Mouse (Mus musculus) embryonic stem cell, embryonic (primary cell): ENCODE results near the gene Best1.
"Not testable (repeated sequence)": the region's sequence is repeated elsewhere in the genome, so short reads cannot be mapped to it uniquely, and the experiment has no call there.

Experiments
- CTCF ChIA-PET, 4 experiments: fragments of 300-600 bp in 2 of 4; fragments of 350-600 bp in 2 of 4; sonication (Branson Sonifier 250); formaldehyde crosslinking; loops; one replicate each; lab custom pipeline; 2022; ENCODE audit warnings: inconsistent platforms in 2 of 4; lab: Charles Lee
- POLR2A ChIA-PET, 4 experiments: fragments of 300-600 bp in 2 of 4; fragments of 350-600 bp in 2 of 4; sonication (Branson Sonifier 250); formaldehyde crosslinking; loops; one replicate each; lab custom pipeline; 2022; ENCODE audit warnings: antibody characterized with exemption in 4 of 4, inconsistent platforms in 1 of 4; lab: Charles Lee

Best1 gene

DNA sequence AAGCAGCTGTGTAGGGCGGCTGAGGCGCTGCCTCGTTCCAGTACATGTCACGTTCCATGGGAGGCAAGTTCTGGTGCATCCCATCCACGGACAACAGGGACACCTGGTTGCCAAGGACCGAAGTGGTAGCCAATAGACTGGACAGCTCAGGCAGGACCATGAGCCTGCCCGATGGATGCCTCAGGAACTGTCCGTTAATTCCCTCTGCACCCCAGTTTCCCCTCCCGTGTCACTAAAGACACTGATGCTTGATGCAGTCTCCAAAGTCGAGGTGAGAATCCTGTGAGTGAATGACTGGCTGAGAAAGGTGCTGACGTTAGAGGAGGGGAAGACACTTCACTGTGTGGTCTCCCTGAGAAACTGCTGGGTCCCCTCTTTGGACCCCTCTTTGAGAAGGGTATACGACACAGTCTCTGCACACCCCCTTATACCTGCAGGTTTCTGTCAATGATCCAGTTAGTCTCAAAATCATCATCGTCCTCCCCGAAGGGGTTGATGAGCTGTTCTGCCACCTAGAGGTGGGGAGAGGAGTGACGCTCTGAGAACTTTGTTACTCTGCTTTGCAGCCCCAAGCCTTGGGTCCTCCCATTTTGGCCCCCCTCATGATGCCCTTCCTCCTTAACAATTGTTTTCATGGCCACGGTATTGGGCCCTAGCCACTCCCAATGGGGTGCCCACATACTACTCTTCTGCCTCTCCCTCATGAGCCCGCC lies 12.1 kb downstream of the Best1 start:
- ChIA-PET POLR2A (interaction anchor here in 3 of 4 experiments (0.6 to 1.3 kb wide), 11 partner anchors 10 to 213 kb away, joined by 3 to 10 read pairs (median 3); no protein-coding TSS in a partner anchor), CTCF (interaction anchor here (0.5 to 3.2 kb wide), 28 partner anchors 8 to 1190 kb away, joined by 3 to 41 read pairs (median 4); no protein-coding TSS in a partner anchor)

DNA sequence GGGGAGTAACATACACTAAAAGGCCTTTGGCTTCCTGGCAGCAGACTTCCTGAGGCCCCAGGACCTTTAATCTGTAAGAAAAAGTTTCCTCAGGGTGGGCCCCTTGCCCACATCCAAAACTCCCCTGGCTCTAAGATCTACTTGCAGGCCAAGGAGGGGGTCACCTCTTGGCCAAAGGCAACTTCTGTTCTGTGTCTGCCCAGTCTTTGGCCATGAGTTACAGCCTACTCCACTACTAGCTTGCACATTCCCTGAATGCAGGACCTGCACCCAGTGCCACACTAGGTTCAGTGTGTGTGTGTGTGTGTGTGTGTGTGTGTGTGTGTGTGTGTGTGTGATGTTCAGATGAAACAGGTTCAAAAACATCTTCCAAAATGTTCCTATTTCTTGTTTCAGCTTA lies 13.8 kb downstream of the Best1 start:
- ChIA-PET POLR2A (interaction anchor here in 3 of 4 experiments (0.5 to 1.2 kb wide), 5 partner anchors 17 to 72 kb away, joined by 3 to 6 read pairs (median 3); no protein-coding TSS in a partner anchor), CTCF (interaction anchor here in 2 of 4 experiments (0.6 to 1.2 kb wide), 3 partner anchors 14 to 71 kb away, joined by 3 to 6 read pairs (median 5); partner anchors contain the start of gene Rab3il1 (in 1 of the 2))

GRCm38 (mm10) chr19:9987192-9987591 lies 14.2 kb downstream of the Best1 start:
- CTCF ChIA-PET = interaction anchor here in 2 of 4 experiments (0.6 to 1.2 kb wide), 3 partner anchors 15 to 71 kb away, joined by 3 to 6 read pairs (median 5); partner anchors contain the start of gene Rab3il1 (in 1 of the 2)

GRCm38 (mm10) chr19:9985900-9986421 lies 15.5 kb downstream of the Best1 start:
- ChIA-PET POLR2A (interaction anchor here in 3 of 4 experiments (0.6 to 6.9 kb wide), 18 partner anchors 10 to 152 kb away, joined by 3 to 50 read pairs (median 4); partner anchors contain the start of gene Incenp (in 2 of the 3)), CTCF (no interaction called here)

More at GRCm38 (mm10) chr19:9987192-9987591, 14.2 kb downstream of the Best1 start:
- POLR2A ChIA-PET = interaction anchor here in 3 of 4 experiments (0.7 to 1.4 kb wide), 5 partner anchors 17 to 75 kb away, joined by 3 to 6 read pairs (median 3); no protein-coding TSS in a partner anchor

DNA sequence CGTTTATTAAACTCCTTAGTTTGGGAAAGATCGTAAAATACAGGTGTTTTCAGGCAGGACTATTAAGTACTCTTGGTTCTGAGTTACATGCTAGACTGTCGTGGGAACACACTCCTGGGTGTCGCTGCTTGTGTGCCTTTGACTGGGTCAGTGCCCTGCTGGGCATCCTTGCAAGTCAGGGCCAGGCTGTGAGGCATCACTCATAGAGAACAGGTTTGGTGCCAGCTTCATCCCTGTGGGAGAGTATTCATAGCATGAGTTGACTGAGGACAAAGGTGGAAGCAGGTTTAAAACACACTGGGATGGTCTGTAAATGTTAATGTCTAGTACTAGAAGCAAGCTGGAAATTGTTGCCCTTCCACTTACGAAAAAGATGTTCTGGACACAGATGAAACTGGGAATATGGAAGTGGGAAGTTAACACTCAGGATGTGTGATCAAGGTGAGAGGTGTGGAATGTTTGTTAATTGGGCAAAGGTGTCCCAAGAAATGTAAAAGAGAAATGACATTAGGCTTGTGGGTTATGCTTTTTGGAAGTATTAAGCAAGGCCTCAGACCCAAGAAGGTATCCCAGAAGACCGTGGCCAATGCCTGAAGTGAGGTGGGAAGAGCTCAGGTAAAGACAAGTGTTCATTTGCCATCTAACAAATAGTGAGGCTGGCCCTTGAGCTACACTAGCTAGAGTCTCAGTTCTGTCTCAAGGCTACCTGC lies 16.1 kb downstream of the Best1 start:
- POLR2A ChIA-PET = interaction anchor here in 2 of 4 experiments (0.8 to 6.9 kb wide), 18 partner anchors 7 to 153 kb away, joined by 3 to 95 read pairs (median 6); partner anchors contain the start of gene Incenp (in 2 of the 2)
- CTCF ChIA-PET = interaction anchor here in 1 of 4 experiments (1.2 kb wide), 1 partner anchor 8 kb away, joined by 4 read pairs; no protein-coding TSS in a partner anchor

- ChIA-PET CTCF (interaction anchor here in 2 of 4 experiments (1.0 to 1.2 kb wide), 2 partner anchors 9 to 68 kb away, joined by 3 to 4 read pairs; no protein-coding TSS in a partner anchor), POLR2A (interaction anchor here in 3 of 4 experiments (0.6 to 6.9 kb wide), 26 partner anchors 8 to 153 kb away, joined by 3 to 95 read pairs (median 5); partner anchors contain the start of gene Incenp (in 1 of the 3))
Observed at GRCm38 (mm10) chr19:9984111-9985055, 17.1 kb downstream of the Best1 start.

- ChIA-PET POLR2A (interaction anchor here (0.5 to 6.9 kb wide), 84 partner anchors 8 to 1279 kb away, joined by 3 to 95 read pairs (median 4); partner anchors contain the start of genes Fads1 (in 2 of the 4), Cpsf7 (in 1 of the 4), Eef1g (in 1 of the 4) and Fads3 (in 1 of the 4)), CTCF (interaction anchor here (0.9 to 2.6 kb wide), 12 partner anchors 8 to 258 kb away, joined by 3 to 30 read pairs (median 6); no protein-coding TSS in a partner anchor)
Observed at GRCm38 (mm10) chr19:9982852-9983542, 18.4 kb downstream of the Best1 start.

DNA sequence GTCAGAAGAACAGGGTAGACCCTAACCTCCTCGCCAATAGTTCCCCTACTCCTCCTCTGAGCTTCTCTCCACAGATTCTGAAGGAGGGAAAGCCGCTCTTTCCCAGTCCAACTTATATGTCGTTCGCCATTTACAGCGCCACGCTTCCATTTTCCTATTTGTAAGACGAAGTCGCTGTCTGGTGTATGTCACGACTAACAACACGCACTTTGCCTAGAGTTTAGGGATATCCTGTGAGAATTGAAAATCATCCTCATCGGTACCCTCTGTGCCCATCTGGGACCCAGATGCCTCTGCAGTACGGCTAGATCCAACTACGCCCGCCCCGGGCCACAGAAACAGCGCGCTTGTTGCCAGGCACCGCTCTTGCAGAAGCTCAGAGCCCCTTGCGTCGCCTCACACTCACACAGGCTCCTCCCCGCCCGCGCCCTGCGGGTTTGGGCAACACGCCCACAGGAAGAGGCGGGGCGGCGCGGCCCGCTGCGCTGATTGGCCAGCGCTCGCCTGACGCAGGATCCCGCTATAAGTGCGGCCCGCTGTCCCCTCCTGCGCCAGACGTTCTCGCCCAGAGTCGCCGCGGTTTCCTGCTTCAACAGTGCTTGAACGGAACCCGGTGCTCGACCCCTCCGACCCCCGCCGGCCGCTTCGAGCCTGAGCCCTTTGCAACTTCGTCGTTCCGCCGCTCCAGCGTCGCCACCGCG lies 19.1 kb downstream of the Best1 start:
- POLR2A ChIA-PET = interaction anchor here (0.5 to 6.9 kb wide), 103 partner anchors 9 to 1278 kb away, joined by 3 to 95 read pairs (median 4); partner anchors contain the start of genes Fads1 (in 3 of the 4), 1810009A15Rik (in 1 of the 4), Cpsf7 (in 1 of the 4) and Eef1g (in 1 of the 4)

DNA sequence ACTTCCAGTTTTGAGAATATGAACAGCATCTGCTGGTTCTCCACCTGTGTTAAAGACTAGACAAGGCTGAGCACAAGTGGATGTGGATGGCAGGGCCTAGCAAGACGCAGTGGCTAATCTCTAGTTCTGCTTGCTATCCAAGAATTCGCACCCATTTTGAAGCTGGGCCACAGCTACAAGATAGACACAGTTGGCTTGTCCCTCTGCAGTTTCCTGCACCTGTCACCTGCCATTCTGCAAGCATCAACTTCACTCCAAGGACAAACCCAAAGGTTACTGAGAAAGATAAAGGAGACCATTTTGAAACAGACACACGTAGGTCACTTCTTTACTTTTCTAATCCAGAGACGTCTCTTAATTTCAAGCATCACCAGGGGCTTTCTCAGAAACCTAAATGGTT lies 19.8 kb downstream of the Best1 start:
- CTCF ChIA-PET = interaction anchor here in 3 of 4 experiments (1.1 to 3.3 kb wide), 5 partner anchors 8 to 11 kb away, joined by 3 to 30 read pairs (median 13); no protein-coding TSS in a partner anchor
- POLR2A ChIA-PET = interaction anchor here in 3 of 4 experiments (0.5 to 6.9 kb wide), 31 partner anchors 9 to 1161 kb away, joined by 3 to 95 read pairs (median 5); partner anchors contain the start of genes 1810009A15Rik (in 1 of the 3), Fads1 (in 1 of the 3), Gm49416 (in 1 of the 3) and Incenp (in 1 of the 3)

More for the DNA sequence above, 19.1 kb downstream of the Best1 start:
- CTCF ChIA-PET = interaction anchor here (0.9 to 2.6 kb wide), 12 partner anchors 9 to 86 kb away, joined by 3 to 30 read pairs (median 6); no protein-coding TSS in a partner anchor

GRCm38 (mm10) chr19:9980258-9980657 lies 21.2 kb downstream of the Best1 start, which contains the start of gene Fth1:
Gene Fth1, plus strand, starts transcription at chr19:9980598.
- POLR2A ChIA-PET = interaction anchor here in 2 of 4 experiments (0.9 to 6.9 kb wide), 8 partner anchors 10 to 81 kb away, joined by 3 to 95 read pairs (median 28); partner anchors contain the start of gene Incenp (in 1 of the 2)
- CTCF ChIA-PET = interaction anchor here in 2 of 4 experiments (1.2 to 3.3 kb wide), 2 partner anchors 10 to 11 kb away, joined by 3 to 13 read pairs; no protein-coding TSS in a partner anchor

GRCm38 (mm10) chr19:9979156-9979555 lies 22.3 kb downstream of the Best1 start:
- POLR2A ChIA-PET = interaction anchor here (0.6 to 3.3 kb wide), 29 partner anchors 8 to 1251 kb away, joined by 3 to 15 read pairs (median 4); partner anchors contain the start of genes Fads1 (in 1 of the 4) and Incenp (in 1 of the 4)
- CTCF ChIA-PET = interaction anchor here (0.5 to 3.3 kb wide), 11 partner anchors 10 to 1261 kb away, joined by 3 to 13 read pairs (median 4); no protein-coding TSS in a partner anchor

- CTCF ChIA-PET = interaction anchor here (0.6 to 3.3 kb wide), 9 partner anchors 11 to 1260 kb away, joined by 3 to 13 read pairs (median 4); no protein-coding TSS in a partner anchor
- POLR2A ChIA-PET = interaction anchor here (0.6 to 3.3 kb wide), 33 partner anchors 8 to 1250 kb away, joined by 3 to 15 read pairs (median 4); partner anchors contain the start of genes Fads1 (in 1 of the 4) and Incenp (in 1 of the 4)
Observed at GRCm38 (mm10) chr19:9978431-9978951, 22.9 kb downstream of the Best1 start.

DNA sequence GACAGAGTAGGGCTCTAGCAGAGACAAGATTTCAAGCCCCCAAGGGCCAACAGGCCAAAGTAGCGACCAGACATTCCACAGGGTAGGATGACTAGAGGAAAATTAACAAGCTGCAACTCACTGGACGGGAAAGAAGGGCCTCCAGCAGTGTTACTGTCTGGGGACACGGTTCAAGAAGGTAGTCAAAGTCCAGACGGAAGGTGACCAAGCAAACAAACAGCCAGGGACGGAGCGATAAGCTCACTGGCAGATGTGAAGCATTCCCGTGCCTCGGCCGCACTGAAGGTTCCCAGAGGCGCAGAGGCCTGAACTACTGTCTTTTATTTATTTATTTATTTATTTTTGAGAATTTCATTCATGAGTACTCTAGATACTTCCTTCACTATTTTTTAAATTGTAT lies 24.3 kb downstream of the Best1 start:
- ChIA-PET CTCF (interaction anchor here in 3 of 4 experiments (0.6 to 1.4 kb wide), 6 partner anchors 13 to 49 kb away, joined by 3 to 7 read pairs (median 4); no protein-coding TSS in a partner anchor), POLR2A (interaction anchor here in 1 of 4 experiments (1.3 to 3.3 kb wide), 5 partner anchors 8 to 38 kb away, joined by 4 to 12 read pairs (median 7); no protein-coding TSS in a partner anchor)

GRCm38 (mm10) chr19:9974853-9975252 lies 26.6 kb downstream of the Best1 start:
- POLR2A ChIA-PET = interaction anchor here in 2 of 4 experiments (0.9 to 1.0 kb wide), 2 partner anchors 8 to 20 kb away, joined by 4 to 5 read pairs; no protein-coding TSS in a partner anchor
- CTCF ChIA-PET = not testable (repeated sequence)
